Mouse (Mus musculus) 416B (cell line): ENCODE results near the gene Cbln4.

ENCODE experiments used
- DNase-seq: peaks from one replicate; pipeline ENCODE4 v3.0.0; 2011; ENCODE audit warnings: low read depth

Cbln4 gene

DNA sequence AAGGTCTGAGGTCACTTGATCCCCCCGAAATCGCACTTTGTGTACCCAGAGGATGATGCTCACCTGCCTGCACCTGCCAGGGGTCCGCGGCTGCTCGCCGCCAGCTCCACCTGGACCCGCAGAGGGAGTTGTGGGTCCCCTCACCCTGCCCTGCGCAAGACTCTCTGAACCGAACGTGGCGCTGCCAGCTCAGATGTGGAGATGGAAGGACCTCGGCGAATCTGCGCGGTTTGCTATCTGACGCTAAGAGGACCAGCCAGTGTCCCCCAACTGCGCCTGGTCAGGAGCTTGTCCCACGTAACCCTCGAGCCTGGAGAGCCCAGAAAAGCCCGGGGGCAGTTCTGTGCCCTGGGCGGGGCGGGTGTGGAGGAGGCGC is at the start of gene Cbln4:
Cbln4 (minus strand) TSS at position 232 of the 376 bp plus-strand sequence.
- no peak for DNase-seq

DNA sequence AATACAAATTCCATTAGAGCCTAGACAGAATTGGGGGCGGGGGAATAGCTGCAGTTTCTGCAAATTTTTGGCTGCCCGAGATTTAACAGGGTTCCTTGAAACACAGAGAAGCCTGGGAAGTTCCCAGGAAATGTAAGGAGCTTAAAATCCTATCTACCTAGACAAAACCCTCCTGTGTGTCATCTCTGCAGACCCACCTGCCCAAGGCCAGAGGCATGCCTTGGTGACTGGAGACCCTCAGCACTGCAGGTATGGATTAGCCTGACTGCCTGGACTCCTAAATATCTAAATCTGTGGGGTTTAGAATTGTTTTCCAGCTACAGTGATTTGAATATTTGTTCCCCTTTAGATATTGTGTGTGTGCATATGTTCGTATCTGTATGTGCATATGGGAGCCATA is 35.3 kb upstream of the Cbln4 start:
- DNase-seq = no peak

DNA sequence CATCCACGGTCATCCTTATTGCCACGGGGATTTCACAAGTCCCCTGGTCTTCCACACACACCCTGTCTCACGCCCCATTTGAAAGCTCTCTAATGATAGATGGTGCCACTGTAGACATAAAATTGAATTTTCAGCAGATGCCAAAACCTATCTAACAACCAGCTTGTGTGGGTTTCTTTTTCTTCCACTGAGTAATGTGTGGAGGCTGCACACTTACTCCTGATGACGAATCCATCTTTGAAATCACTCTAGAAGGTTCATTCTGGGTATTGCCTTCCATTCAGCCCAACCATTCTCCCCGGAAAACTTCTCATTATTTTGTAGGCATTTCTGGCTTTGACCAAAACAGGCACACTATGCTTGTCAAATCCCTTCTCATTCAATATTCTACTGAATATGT is 33.0 kb upstream of the Cbln4 start:
- no peak for DNase-seq

GRCm38 (mm10) chr2:172062876-172063275 is 19.6 kb upstream of the Cbln4 start:
- DNase-seq = no peak

GRCm38 (mm10) chr2:172059747-172060146 is 16.5 kb upstream of the Cbln4 start:
- DNase-seq = no peak

DNA sequence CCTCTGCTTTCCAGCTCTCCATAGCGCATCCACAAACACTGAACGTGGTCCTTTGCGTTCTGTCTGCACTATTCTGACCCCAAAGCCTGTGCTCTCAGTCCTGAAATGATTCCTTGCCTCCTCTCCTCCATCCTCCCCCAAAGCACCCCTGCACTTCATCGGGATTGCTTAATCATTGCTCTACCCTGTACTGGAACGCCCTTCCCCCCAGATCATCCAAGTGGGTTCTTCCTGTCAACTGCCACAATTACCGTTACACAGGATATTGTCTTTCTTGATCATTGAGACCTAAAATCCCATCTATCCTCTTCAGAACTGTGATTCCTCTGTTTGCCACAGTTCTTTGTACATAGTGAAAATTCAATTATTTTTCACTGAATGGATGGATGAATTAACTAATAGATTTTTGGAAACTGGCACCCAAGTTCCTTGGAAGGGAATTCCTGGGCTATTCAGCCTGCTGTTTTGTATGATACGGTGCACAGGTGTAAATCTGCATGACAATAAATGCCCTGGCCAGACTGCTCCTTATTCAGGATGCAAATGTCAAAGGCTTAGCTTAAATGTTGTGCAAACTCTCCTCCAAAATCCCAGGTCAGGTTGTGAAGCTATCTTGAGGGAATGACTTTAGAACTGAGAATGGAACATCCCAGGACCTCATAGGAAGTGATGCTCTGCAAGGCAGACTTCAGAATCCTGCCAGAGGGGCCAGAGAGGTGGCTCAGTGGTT is 15.8 kb upstream of the Cbln4 start:
- DNase-seq = no peak

DNA sequence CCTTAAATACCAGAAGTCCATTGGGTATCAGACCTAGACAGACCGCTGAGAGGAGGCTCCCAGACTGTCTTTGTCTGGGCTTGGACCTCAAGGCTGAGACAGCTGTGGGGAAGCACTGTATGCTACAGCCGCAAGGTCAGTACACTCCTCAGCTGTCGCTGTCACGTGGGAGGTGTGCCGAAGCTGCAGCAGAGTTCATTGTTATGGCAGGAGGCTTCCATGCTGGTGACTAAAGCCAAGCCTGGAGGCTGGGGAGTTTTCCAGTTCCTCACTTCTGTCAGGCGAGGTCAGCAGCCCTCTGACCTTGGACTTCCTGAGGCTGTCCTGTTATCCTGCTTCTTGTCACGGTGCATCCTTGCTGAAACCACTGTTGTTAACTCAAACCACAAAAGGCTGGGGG is 2.7 kb upstream of the Cbln4 start:
- no peak for DNase-seq

DNA sequence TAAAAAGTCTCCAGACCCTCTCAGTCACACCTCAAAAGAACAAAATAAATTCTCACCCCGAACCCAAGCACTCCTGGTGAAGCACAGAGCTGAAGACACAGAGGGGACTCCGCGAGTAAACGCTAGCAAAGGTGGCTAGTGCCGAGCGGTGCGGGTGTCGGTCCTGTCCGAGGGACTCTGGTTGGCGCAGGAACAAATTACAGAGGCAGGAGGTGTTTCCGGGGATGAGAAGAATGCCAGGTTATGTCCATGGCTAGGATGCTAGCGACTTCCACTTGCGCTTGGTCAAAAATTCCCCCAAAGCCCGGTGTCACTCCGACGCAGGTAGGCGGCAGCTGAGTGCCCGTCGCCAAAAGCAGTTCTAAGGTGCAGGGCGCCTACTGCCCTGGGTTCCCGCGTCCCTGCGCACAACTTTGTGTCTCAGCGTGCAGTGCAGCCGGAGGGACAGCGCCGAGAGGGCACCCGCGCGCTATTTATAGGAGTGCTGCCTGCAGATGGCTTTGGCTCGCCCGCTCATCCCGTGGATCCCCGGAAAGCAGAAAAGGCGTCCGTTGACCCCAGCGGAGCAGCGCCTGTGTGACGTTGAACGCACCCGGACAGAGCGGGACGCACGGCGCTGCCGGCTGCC is 545 bp downstream of the Cbln4 start:
- DNase-seq = no peak

- DNase-seq = no peak
These were observed 1.1 kb downstream of the Cbln4 start for GRCm38 (mm10) chr2:172042125-172042524.

GRCm38 (mm10) chr2:172040859-172041258 is 2.4 kb downstream of the Cbln4 start:
- DNase-seq = no peak

GRCm38 (mm10) chr2:172039601-172040000 is 3.7 kb downstream of the Cbln4 start:
- no peak for DNase-seq

DNA sequence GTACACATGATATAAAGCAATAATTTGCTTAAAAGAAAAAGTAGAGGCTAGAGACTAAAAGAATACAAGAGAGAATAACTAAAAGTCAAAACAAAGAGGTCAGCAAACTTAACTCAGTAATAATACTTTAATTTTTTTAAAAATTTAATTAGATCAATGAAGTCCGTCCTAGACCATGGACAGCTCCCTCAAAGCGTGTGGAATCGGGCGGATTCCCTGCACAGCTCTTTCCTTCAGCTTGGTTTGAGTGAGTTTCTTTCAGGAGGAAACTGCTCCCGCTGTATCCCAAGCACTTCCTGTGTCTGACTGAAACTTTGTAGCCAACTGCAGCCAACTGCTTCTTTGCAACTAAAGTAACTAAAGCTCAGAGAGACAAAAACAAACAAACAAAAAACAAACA is 9.0 kb downstream of the Cbln4 start:
- DNase-seq = no peak

DNA sequence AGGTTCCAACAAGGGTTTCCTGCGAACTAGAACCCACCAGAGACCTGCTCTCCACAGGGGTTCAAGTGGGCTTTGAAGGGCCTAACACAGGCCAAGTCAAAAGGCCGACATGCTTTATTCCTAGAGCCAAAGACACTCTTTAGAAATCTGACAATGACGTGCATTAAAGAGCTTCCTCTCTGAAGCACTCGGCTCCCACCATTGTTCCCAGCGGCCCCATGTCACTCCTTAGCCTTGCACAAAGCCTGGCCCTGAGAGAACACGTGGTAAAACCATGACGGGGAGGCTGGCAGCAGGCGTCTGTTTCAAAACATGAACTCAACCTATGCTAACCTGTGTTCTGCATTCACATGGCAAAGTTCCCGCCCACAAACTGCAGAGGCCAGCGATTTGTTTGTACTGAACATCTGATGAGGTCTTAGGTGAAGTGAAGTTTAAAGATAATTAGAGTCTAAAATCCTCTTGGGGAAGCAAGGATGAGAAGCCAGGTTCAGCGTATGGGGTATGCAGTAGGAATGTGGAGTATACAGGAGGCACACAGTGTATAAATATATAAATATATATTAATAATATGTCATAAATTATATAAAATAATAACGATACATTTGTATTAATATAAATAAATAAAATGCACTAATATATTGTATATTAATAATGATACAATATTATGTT is 17.7 kb downstream of the Cbln4 start:
- DNase-seq = no peak

GRCm38 (mm10) chr2:172006726-172007125 is 36.5 kb downstream of the Cbln4 start:
- DNase-seq = no peak

DNA sequence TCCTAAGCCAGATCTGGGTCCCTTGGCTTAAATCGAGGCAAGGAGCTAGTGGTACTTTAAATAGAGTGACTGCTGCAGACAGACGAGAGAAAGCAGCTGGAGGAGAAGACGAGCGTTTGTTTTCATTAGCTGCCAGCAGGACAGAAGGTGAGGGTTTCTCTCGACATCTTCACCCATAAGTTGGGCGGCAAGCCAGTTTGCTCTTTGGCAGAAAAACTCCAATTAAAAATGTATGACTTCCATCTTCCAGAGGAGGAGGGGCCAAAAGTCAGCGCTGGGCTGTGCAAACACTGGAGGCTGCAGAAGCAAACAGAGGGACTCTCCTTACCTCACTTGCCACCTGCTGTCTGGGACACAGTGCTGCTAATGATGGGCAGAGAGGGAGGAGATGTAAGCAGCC is 37.3 kb downstream of the Cbln4 start:
- DNase-seq = no peak

DNA sequence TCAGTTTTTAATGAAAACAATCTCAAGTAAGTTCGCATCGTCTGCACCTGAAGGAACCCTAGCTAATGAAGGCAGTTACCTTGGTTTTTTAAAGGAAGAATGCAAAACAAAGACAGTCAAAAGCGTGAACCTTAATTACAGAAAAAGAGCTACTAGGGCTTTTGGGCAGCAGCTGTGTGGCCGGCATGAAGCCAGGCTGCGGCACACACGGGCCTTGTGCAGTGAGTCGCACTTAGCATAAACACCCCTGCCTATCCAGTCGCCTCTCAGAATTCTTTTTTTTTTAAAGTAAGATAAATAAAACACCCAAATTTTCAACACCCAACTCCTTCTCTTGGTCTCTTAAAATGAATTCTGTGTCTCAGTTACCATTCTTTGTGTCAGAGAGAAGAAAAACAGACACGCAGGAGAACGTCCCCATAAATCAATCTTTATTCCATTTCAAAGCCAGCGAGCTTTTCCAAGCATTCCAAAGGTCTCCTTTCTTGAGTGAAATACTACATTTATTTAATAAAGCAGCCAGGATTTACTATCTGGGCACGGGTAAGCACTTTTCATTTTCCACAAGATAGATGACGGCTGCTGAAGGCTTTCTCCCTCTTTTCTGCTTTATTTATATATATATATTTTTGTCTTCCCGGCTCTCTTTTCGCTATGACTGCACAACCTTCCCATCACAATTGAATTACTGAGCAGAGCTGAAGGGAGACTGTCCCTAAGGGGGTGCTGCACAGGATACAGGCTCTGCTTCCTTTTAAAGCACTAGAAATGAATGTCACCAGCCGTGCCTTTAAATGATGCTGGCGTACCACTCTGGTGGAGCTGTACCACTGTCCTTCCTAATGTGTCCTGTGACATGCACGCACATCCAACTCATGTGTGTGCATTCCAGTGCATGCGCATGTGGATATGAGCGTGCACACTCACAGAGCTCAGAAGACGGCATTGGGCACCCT is 39.0 kb downstream of the Cbln4 start:
- no peak for DNase-seq

DNA sequence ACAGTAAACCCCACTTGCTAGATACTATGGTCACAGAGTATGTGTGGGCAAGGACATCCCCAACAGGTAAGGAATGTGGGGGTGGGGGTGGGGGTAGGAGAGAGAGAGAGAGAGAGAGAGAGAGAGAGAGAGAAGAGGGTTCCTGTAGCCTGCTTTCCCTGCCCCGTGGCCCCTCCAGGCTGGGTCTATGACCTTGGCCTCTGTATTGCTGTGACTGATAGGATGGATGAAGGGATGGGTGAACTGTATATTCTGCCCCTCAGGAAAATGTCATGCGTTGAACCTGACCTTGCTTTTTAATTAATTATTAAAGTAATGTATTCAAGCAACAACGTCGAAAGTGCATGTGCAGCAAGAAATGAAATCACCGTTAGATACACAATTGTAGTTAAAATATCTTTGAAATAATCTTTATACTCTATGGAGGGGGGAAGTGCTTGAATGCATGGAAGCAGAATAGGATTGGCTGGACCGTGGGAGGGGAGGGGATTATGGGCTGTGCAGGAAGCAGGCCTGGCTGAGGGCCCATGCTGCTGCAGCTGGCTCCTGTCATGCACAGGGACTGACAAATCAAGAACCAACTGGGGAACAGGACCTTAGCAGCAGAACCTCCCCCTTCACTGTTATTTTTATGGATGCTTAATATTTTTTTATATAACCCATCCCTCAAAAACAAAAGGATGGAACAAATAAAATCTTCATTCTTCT is 46.1 kb downstream of the Cbln4 start:
- no peak for DNase-seq

GRCm38 (mm10) chr2:171994861-171995260 is 48.4 kb downstream of the Cbln4 start:
- DNase-seq = no peak

GRCm38 (mm10) chr2:171994240-171994639 is 49.0 kb downstream of the Cbln4 start:
- no peak for DNase-seq

DNA sequence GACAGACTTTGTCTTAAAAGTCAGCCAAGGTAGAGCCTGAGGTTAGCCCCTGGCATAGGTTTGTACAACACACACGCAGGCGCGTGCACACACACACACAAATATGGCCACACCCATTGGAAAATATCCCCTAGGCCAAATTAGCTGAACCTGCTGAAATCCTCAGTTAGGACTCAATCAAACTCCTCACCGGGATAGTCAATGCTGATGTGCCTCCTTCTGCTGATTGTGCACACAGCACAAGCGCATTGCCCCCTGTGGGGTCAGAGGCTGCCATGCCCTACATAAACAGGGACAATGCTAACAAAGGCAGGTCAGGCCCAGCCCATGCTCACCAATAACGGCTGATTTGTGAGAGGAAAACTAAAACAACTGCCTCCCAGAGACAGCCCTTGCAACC is 56.6 kb downstream of the Cbln4 start:
- no peak for DNase-seq
